Mouse (Mus musculus) lung, embryonic 14.5 days (tissue): Measurements from ENCODE around the gene Svop. TPM values are rescaled to one million over a fixed set of nuclear protein-coding genes. Genes with fewer than 3 reads are reported as not detected.
A peak's percentile ranks its signal among the peaks of the same experiment; 100 is the strongest.

ENCODE experiments used
- ATAC-seq: fragments of 200-750 bp; cut with Nextera tagmentation; 2 replicates; pipeline ENCODE4 v1.8.0; 2017; ENCODE audit warnings: mild to moderate bottlenecking, moderate TSS enrichment, moderate library complexity; ENCODE audit not compliant: insufficient read depth
- DNase-seq: peaks from one replicate; pipeline ENCODE4 v3.0.0-alpha.2; 2015
- H3K27ac ChIP-seq: fragments of 300-500 bp; sonication (generic); 2 replicates; pipeline ENCODE4 v1.5.1; 2014; ENCODE audit warnings: low read depth, mild to moderate bottlenecking, moderate library complexity
- H3K27me3 ChIP-seq: fragments of 300-500 bp; sonication (generic); 2 replicates; pipeline ENCODE4 v1.6.1; 2014; ENCODE audit warnings: low read length, control low read depth; ENCODE audit not compliant: insufficient read depth
- H3K36me3 ChIP-seq: fragments of 300-500 bp; sonication (generic); 2 replicates; pipeline ENCODE4 v1.6.1; 2014; ENCODE audit warnings: control low read depth; ENCODE audit not compliant: insufficient read depth
- H3K4me1 ChIP-seq: fragments of 300-500 bp; sonication (generic); 2 replicates; pipeline ENCODE4 v1.6.1; 2014; ENCODE audit warnings: antibody characterized with exemption, control low read depth; ENCODE audit not compliant: insufficient read depth
- H3K4me2 ChIP-seq: fragments of 300-500 bp; sonication (generic); 2 replicates; pipeline ENCODE4 v1.6.1; 2014; ENCODE audit warnings: mild to moderate bottlenecking
- H3K4me3 ChIP-seq: fragments of 300-500 bp; sonication (generic); 2 replicates; pipeline ENCODE4 v1.5.1; 2014; ENCODE audit warnings: low read depth, low read length
- H3K9ac ChIP-seq: fragments of 300-500 bp; sonication (generic); 2 replicates; pipeline ENCODE4 v1.6.1; 2014
- H3K9me3 ChIP-seq: fragments of 300-500 bp; sonication (generic); 2 replicates; pipeline ENCODE4 v1.6.1; 2016; ENCODE audit warnings: low read depth, low read length, control low read depth
- CTCF ChIP-seq: IDR thresholded peaks from 2 replicates; pipeline ENCODE4 v1.5.1; 2016; ENCODE audit warnings: antibody characterized with exemption, low read depth
- WGBS: fragments of 180-500 bp; shearing (Covaris S2); extraction: QIAGEN DNeasy Blood & Tissue Kit; methylation state at CpG from one replicate; pipeline ENCODE4 v1.1.7; 2014; 5-methylcytosine and 5-hydroxymethylcytosine counted together
- polyA plus RNA-seq: library from polyadenylated mRNA; unstranded; fragments of >200 nt; fragmentation: Nextera tagmentation; extraction: Ambion mirVana; gene quantifications from 2 replicates; pipeline ENCODE4 v1.2.1, GENCODE M21; 2014

The Svop gene
- 0.11 and 0.22 TPM in 2 replicates for polyA plus RNA-seq

- Histone ChIP-seq H3K36me3 (no peaks in the 10 kb centered on the region), H3K4me3 (peak within 1 kb of the TSS; percentile 10; the same call in 1 of the 2 replicates), H3K4me2 (peak within 1 kb of the TSS; percentile 51), H3K27me3 (peaks cover 7% of the 10 kb centered on the region; the same call in 1 of the 2 replicates), H3K9ac (no peak within 1 kb of the TSS), H3K27ac (no peak within 1 kb of the TSS), H3K9me3 (no peaks in the 10 kb centered on the region), H3K4me1 (no peaks in the 10 kb centered on the region)
- DNase-seq = peak; percentile 88
- ATAC-seq = peak; percentile 24; the same call in 1 of the 2 replicates
- WGBS = 2% methylated on average over 39 of the region's 40 CpGs
- no peak for TF ChIP-seq CTCF
Measured at GRCm38 (mm10) chr5:114091057-114091807, at the start of gene Svop. TSS of gene Svop (minus strand) at chr5:114091570.

- Histone ChIP-seq H3K4me2 (no peak overlapping the region), H3K4me3 (no peak overlapping the region), H3K9ac (no peak overlapping the region), H3K36me3 (peaks cover 35% of the 10 kb centered on the region), H3K27ac (peak overlapping the region; percentile 56; the same call in 1 of the 2 replicates), H3K9me3 (no peaks in the 10 kb centered on the region), H3K4me1 (peaks cover 5% of the 10 kb centered on the region; the same call in 1 of the 2 replicates), H3K27me3 (no peaks in the 10 kb centered on the region)
- ATAC-seq (peak; percentile 85), DNase-seq (peak; percentile 92)
- WGBS = 40% methylated on average over 9 of the region's 9 CpGs
- no peak for TF ChIP-seq CTCF
Measured at GRCm38 (mm10) chr5:114139175-114139574, 47.8 kb upstream of the Svop start.

GRCm38 (mm10) chr5:114138277-114139164, 47.2 kb upstream of the Svop start:
- WGBS = 60% methylated on average over 21 of the region's 21 CpGs
- ATAC-seq (peak; percentile 29), DNase-seq (peak; percentile 71)
- Histone ChIP-seq H3K27ac (peak overlapping the region; percentile 56; the same call in 1 of the 2 replicates), H3K9ac (no peak overlapping the region), H3K36me3 (peaks cover 42% of the 10 kb centered on the region), H3K27me3 (no peaks in the 10 kb centered on the region), H3K4me1 (peaks cover 5% of the 10 kb centered on the region; the same call in 1 of the 2 replicates), H3K9me3 (no peaks in the 10 kb centered on the region), H3K4me3 (no peak overlapping the region), H3K4me2 (no peak overlapping the region)
- no peak for TF ChIP-seq CTCF

- no peak for TF ChIP-seq CTCF
- ATAC-seq = no peak
- no peaks in the 10 kb centered on the region for H3K27me3 ChIP-seq
- peaks cover 44% of the 10 kb centered on the region for H3K36me3 ChIP-seq
- H3K27ac ChIP-seq = no peak overlapping the region; the same call in 1 of the 2 replicates
- H3K4me3 ChIP-seq = no peak overlapping the region
- no peak for DNase-seq
- WGBS = 76% methylated on average over 15 of the region's 15 CpGs
- peaks cover 5% of the 10 kb centered on the region; the same call in 1 of the 2 replicates for H3K4me1 ChIP-seq
- no peak overlapping the region for H3K9ac ChIP-seq
- no peaks in the 10 kb centered on the region for H3K9me3 ChIP-seq
- H3K4me2 ChIP-seq = no peak overlapping the region
Measured at GRCm38 (mm10) chr5:114137481-114138276, 46.3 kb upstream of the Svop start.

- Histone ChIP-seq H3K27me3 (no peaks in the 10 kb centered on the region), H3K36me3 (peaks cover 44% of the 10 kb centered on the region), H3K9me3 (no peaks in the 10 kb centered on the region), H3K9ac (no peak overlapping the region), H3K4me3 (no peak overlapping the region), H3K27ac (no peak overlapping the region), H3K4me2 (no peak overlapping the region), H3K4me1 (peaks cover 5% of the 10 kb centered on the region; the same call in 1 of the 2 replicates)
- ATAC-seq (no peak), DNase-seq (no peak)
- no peak for TF ChIP-seq CTCF
- 89% methylated on average over 10 of the region's 10 CpGs for WGBS
Measured at GRCm38 (mm10) chr5:114135516-114135915, 44.1 kb upstream of the Svop start.

GRCm38 (mm10) chr5:114134091-114134534, 42.7 kb upstream of the Svop start:
- Histone ChIP-seq H3K27me3 (no peaks in the 10 kb centered on the region), H3K9ac (peak overlapping the region; percentile 6; the same call in 1 of the 2 replicates), H3K4me2 (no peak overlapping the region), H3K4me1 (peaks cover 5% of the 10 kb centered on the region; the same call in 1 of the 2 replicates), H3K9me3 (no peaks in the 10 kb centered on the region), H3K36me3 (peaks cover 40% of the 10 kb centered on the region), H3K27ac (no peak overlapping the region), H3K4me3 (no peak overlapping the region)
- peak; percentile 78 for DNase-seq
- WGBS = 45% methylated on average over 6 of the region's 6 CpGs
- peak; percentile 58 for TF ChIP-seq CTCF
- ATAC-seq = no peak
